Mouse (Mus musculus): ENCODE results near the gene Plch2. TPM values are rescaled to one million over a fixed set of nuclear protein-coding genes. Genes with fewer than 3 reads are reported as not detected.

Plch2 gene
- not detected for total RNA-seq (2023)

DNA sequence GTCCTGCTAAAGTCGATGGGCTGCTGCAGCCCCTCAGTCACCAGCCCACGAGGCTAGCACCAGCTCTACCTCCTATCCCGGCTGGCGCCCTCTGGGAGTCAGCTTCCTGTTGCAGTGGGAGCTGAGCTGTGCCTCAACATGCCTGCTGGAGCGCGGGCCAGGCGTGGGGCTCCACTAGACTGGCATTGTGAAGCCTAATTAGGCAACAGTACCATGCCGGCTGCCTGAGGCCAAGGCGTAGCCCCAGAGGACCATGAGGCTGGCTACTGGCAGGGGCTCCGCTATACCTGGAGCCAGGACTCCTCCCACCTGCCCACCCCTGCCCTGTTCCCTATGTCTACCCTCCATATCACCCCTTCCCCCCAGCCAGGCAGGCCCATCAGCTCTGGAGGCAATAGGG lies at the start of gene Plch2:
Gene Plch2 (minus strand): TSS at position 61 of the 400 bp plus-strand sequence.

DNA sequence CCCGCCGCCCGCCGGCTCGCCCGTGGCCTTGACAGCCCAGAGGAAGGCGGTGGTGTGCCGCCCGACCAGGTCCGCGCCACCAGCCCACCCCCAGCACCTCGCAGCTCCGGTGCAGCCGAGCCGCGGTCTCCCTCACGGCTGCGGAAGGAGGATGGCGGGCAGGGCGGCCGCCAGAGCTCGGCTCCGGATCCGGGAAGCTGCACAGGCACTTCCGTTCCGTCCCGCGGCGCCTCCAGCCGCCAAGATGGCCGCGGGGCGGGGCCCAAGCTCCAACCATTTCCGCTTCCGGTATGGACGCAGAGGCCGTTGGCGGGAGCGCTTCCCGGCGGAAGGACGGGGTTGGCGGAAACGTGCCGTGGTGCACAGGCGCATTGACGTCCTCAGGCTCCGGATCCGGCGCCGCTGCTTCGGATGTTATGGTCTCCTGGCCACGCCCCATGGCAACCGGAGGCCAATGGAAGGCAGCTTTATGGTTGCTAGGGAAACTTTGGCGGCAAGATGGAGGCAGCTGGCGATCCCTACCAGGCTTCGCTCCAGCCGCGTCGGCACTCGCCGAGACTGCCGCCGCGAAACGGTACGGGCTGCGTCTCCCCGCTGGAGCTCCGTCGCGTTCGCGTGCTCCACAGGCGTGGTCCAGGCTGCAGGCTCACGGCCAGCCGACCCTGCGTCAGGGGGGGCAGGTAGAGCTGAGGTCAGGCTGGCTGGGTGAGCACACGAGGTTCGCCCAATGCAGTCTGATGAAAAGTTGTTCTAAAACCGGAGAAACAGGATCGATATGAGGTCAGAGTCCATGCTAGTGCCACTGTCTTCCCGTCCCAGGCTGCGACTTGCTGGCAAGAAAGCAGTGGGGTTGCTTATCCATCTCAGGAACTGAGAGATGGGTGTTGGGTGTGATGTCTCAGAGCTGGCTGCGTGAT lies 29.8 kb upstream of the Plch2 start, which contains the start of the genes Rer1 and Morn1:
Gene Rer1 (minus strand): TSS at position 275 of the 917 bp plus-strand sequence.
Gene Morn1 (plus strand): TSS at position 470 of the 917 bp plus-strand sequence.

DNA sequence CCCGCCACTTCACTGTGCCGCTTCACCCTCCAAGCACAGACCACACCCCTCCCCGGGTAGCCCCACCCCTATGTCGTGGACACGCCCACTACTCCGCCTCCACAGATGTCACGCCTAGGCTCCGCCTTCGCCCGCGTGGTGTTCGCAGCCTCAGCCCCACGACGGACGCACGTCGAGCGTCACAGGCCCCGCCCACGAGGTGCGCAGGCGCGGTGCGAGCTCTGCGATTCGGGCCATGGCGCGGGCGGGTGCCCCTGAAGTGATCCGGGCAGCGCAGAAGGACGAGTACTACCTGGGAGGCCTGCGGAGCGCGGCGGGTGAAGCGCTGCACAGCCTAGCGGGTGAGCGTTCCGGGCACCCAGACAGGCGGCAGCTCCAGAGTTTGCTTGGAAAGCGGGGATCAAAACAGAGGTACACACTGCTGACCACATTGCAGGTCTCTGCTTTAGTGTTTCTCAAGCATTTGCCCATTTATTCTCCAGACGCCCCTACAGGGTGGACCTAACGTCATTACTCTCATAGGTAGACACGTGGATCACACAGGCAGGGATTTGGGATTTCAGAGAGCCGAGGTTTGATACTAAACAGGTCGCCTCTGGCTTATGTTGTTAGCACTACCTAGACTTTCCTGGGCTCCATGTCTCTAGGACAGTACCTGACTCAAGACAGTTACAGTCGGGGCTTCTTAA lies 10.4 kb upstream of the Plch2 start, which contains the start of gene Pex10:
Gene Pex10 (plus strand): TSS at position 183 of the 689 bp plus-strand sequence.

DNA sequence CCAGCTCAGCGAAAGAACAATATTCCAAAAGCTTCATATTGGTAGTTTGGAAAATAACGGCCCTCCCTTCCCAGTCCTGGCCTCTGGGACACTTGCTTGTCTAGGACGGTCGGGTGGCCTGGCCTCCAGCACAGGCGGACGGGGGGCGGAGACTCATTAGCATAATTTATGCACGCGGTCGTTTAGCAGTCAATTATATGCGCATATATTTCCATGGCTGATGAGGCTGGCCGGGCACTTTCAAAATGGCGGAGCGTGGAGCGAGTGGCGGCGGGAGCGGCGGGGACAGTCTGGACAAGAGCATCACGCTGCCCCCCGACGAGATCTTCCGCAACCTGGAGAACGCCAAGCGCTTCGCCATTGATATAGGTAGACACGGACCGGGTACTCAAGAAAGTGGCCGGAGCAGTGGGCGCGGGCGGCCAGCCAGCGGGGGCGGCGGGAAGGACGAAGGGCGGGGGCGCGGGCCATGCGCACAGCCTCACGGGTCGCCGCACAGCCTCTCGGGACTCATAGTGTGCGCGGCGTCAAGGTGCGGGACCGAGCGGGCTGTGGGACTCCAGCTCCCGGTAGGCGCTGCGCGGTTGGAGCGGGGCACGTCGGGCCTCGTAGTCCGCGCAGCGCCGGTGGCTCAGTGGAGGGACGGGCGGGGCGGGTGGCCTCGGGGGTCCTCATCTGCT lies 92.5 kb downstream of the Plch2 start, which contains the start of gene Pank4:
Gene Pank4 (plus strand): TSS at position 223 of the 680 bp plus-strand sequence.

DNA sequence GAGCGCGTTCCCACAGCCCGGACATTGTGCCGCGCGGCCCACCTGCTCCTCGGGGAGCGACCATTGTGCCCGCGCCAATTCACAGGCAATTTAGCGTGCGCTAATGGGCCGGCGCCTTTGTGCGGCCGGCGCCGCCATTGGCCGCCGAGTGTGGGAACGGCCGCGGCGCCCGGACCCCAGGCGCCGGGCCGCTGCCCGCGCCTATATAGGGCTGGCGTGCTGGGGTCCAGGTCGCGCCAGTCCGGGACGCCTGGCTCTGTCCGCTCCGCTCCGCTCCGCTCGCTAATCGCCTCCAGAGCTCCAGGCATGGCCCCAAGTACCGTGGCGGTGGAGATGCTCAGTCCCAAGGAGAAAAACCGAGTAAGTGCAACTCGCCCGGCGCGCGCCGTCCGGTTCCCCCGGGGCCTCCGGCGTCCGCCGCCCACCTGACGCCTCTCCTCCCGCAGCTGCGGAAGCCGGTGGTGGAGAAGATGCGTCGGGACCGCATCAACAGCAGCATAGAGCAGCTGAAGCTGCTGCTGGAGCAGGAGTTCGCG lies 95.8 kb downstream of the Plch2 start, which contains the start of gene Hes5:
Gene Hes5 (plus strand): TSS at position 234 of the 536 bp plus-strand sequence.

Other genes with a start within 250 kb of the Plch2 start
- not detected for gene Ttc34, start 219.3 kb downstream of the Plch2 start, total RNA-seq (2023)
- not detected for gene Mmel1, start 187.2 kb downstream of the Plch2 start, total RNA-seq (2023)
- gene Fam213b, start 157.6 kb downstream of the Plch2 start, total RNA-seq (2023): 1 to 10 TPM; 1.7 to 2.0 TPM
- gene Tnfrsf14, start 128.2 kb downstream of the Plch2 start, total RNA-seq (2023): 10 to 100 TPM; 50.3 to 56.6 TPM
- gene Hes5, start 95.9 kb downstream of the Plch2 start, total RNA-seq (2023): 10 to 100 TPM; 15.1 to 19.4 TPM
- gene Pank4, start 92.7 kb downstream of the Plch2 start, total RNA-seq (2023): 100 to 1,000 TPM; 100 to 101 TPM
- gene Pex10, start 10.2 kb upstream of the Plch2 start, total RNA-seq (2023): 10 to 100 TPM in 1 of 2 experiments, 1 to 10 TPM in 1; 9.2 to 16.4 TPM
- gene Rer1, start 29.6 kb upstream of the Plch2 start, total RNA-seq (2023): 10 to 100 TPM; 53.9 to 54.2 TPM
- 1 to 10 TPM; 3.3 to 4.2 TPM for gene Morn1, start 29.8 kb upstream of the Plch2 start, total RNA-seq (2023)
- 10 to 100 TPM; 51.0 to 51.3 TPM for gene Ski, start 165.8 kb upstream of the Plch2 start, total RNA-seq (2023)
- 10 to 100 TPM; 37.7 to 40.7 TPM for gene Faap20, start 193.0 kb upstream of the Plch2 start, total RNA-seq (2023)